Mouse (Mus musculus): ENCODE results near the gene Klhl6. TPM values are rescaled to one million over a fixed set of nuclear protein-coding genes. Genes with fewer than 3 reads are reported as not detected.

The Klhl6 gene
- total and polyA plus RNA-seq, 3 experiments = 39.2 to 66.8 (median 65.0) TPM

- dilution Hi-C loops (cut with MboI; ENCODE audit: extremely low pct_ligation_motif_present, extremely low pct_unique_long_range_greater_than_20kb, low sequenced_read_pairs) = no loop called here
- Histone ChIP-seq H3K4me2 (ENCODE audit: insufficient read depth, low read depth, poor library complexity, severe bottlenecking) (no peak overlapping the region), H3K79me2 (replicated peaks; ENCODE audit: control insufficient read depth, extremely low read depth, insufficient read depth, poor library complexity, severe bottlenecking) (no peaks in the 10 kb centered on the region; the same call in 1 of the 2 replicates), H3K4me1 (ENCODE audit: control insufficient read depth in 1 of 2, insufficient read depth in 2 of 2) (peaks cover 5 to 84% of the 10 kb centered on the region in 2 experiments), H3K4me3 (replicated peaks in 1 of 3; ENCODE audit: low read depth in 2 of 3, low read length in 2 of 3, poor library complexity in 1 of 3) (no peak overlapping the region), H3K36me3 (replicated peaks in 1 of 2; ENCODE audit: control insufficient read depth in 1 of 2, insufficient read depth in 1 of 2, low read length in 1 of 2) (peaks cover 0 to 34% of the 10 kb centered on the region in 2 experiments), H3K9me3 (replicated peaks; ENCODE audit: low read length) (peaks cover 12% of the 10 kb centered on the region), H3K9ac (ENCODE audit: insufficient read depth, low read depth) (no peak overlapping the region), H3K27ac (ENCODE audit: insufficient read depth, low read depth) (no peak overlapping the region), H3K27me3 (replicated peaks) (no peaks in the 10 kb centered on the region)
- in situ Hi-C loops (cut with MboI; ENCODE audit: low pct_ligation_motif_present, low pct_unique_long_range_greater_than_20kb, low sequenced_read_pairs) = loop anchor here (10.0 kb wide), 1 partner anchor 119 kb away; the partner anchor contains the start of gene Klhl24
- no peak for DNase-seq (ENCODE audit: extremely low read depth)
- no peak for TF ChIP-seq UBTF (IDR thresholded peaks at IDR 0.05; ENCODE audit: low read depth, low read length)
- no peak for TF ChIP-seq POLR2A (IDR thresholded peaks at IDR 0.05; ENCODE audit: low read depth, low read length)
- TF ChIP-seq CHD1 (IDR thresholded peaks at IDR 0.05; ENCODE audit: low read depth, low read length) = no peak
- TF ChIP-seq RAD21 (IDR thresholded peaks at IDR 0.05; ENCODE audit: low read depth, low read length) = no peak
- TF ChIP-seq SMC3 (IDR thresholded peaks at IDR 0.05; ENCODE audit: low read depth, low read length) = no peak
- TF ChIP-seq HCFC1 (IDR thresholded peaks at IDR 0.05; ENCODE audit: low read depth, low read length) = no peak
- TF ChIP-seq ZMIZ1 (IDR thresholded peaks at IDR 0.05; ENCODE audit: low read depth, low read length) = no peak
- TF ChIP-seq JUND (conservative IDR thresholded peaks at IDR 0.05; ENCODE audit: low read depth, low read length) = no peak
- no peak for TF ChIP-seq USF1 (IDR thresholded peaks at IDR 0.05; ENCODE audit: low read depth, low read length)
Measured at GRCm38 (mm10) chr16:19975432-19975831, 7.4 kb downstream of the Klhl6 start.

- Histone ChIP-seq H3K27ac (ENCODE audit: insufficient read depth, low read depth) (no peak overlapping the region), H3K4me2 (ENCODE audit: insufficient read depth, low read depth, poor library complexity, severe bottlenecking) (no peak overlapping the region), H3K79me2 (replicated peaks; ENCODE audit: control insufficient read depth, extremely low read depth, insufficient read depth, poor library complexity, severe bottlenecking) (no peaks in the 10 kb centered on the region), H3K4me1 (ENCODE audit: control insufficient read depth in 1 of 2, insufficient read depth in 2 of 2) (peaks cover 3 to 80% of the 10 kb centered on the region in 2 experiments), H3K4me3 (replicated peaks in 1 of 3; ENCODE audit: low read depth in 2 of 3, low read length in 2 of 3, poor library complexity in 1 of 3) (no peak overlapping the region), H3K27me3 (replicated peaks) (no peaks in the 10 kb centered on the region), H3K9me3 (replicated peaks; ENCODE audit: low read length) (peaks cover 12% of the 10 kb centered on the region), H3K36me3 (replicated peaks in 1 of 2; ENCODE audit: control insufficient read depth in 1 of 2, insufficient read depth in 1 of 2, low read length in 1 of 2) (peaks cover 0 to 36% of the 10 kb centered on the region in 2 experiments), H3K9ac (ENCODE audit: insufficient read depth, low read depth) (no peak overlapping the region)
- no peak for DNase-seq (ENCODE audit: extremely low read depth)
- dilution Hi-C loops (cut with MboI; ENCODE audit: extremely low pct_ligation_motif_present, extremely low pct_unique_long_range_greater_than_20kb, low sequenced_read_pairs) (no loop called here), in situ Hi-C loops (cut with MboI; ENCODE audit: low pct_ligation_motif_present, low pct_unique_long_range_greater_than_20kb, low sequenced_read_pairs) (loop anchor here (10.0 kb wide), 1 partner anchor 121 kb away; the partner anchor contains the start of gene Klhl24)
- TF ChIP-seq SMC3 (IDR thresholded peaks at IDR 0.05; ENCODE audit: low read depth, low read length) (no peak), ZMIZ1 (IDR thresholded peaks at IDR 0.05; ENCODE audit: low read depth, low read length) (no peak), POLR2A (IDR thresholded peaks at IDR 0.05; ENCODE audit: low read depth, low read length) (no peak), TCF12 (IDR thresholded peaks at IDR 0.05; ENCODE audit: low read depth, low read length) (no peak), RCOR1 (conservative IDR thresholded peaks at IDR 0.05; ENCODE audit: low read depth, low read length) (no peak), GABPA (IDR thresholded peaks at IDR 0.05; ENCODE audit: insufficient replicate concordance, low read depth, low read length) (no peak), HCFC1 (IDR thresholded peaks at IDR 0.05; ENCODE audit: low read depth, low read length) (no peak), SIN3A (IDR thresholded peaks at IDR 0.05; ENCODE audit: low read length) (no peak), MYC (IDR thresholded peaks at IDR 0.05; ENCODE audit: low read depth, low read length) (no peak), MEF2A (IDR thresholded peaks at IDR 0.05; ENCODE audit: borderline replicate concordance, low read depth, low read length) (no peak), EP300 (IDR thresholded peaks at IDR 0.05; ENCODE audit: low read length) (no peak), MAX (IDR thresholded peaks at IDR 0.05; ENCODE audit: low read length) (no peak), IRF4 (IDR thresholded peaks at IDR 0.05; ENCODE audit: low read depth, low read length) (no peak), NRF1 (IDR thresholded peaks at IDR 0.05; ENCODE audit: low read depth, low read length) (no peak), ELF1 (IDR thresholded peaks at IDR 0.05; ENCODE audit: low read depth, low read length) (no peak), POLR2AphosphoS2 (IDR thresholded peaks at IDR 0.05; ENCODE audit: low read depth, low read length) (no peak)
Measured at GRCm38 (mm10) chr16:19973480-19973879, 9.4 kb downstream of the Klhl6 start.
